Mouse (Mus musculus): ENCODE measurements around the gene Htra1. TPM values are rescaled to one million over a fixed set of nuclear protein-coding genes. Genes with fewer than 3 reads are reported as not detected.
A peak's percentile ranks its signal among the peaks of the same experiment; 100 is the strongest.

Htra1 gene
- polyA plus RNA-seq, 1 experiment, result 171 TPM

DNA sequence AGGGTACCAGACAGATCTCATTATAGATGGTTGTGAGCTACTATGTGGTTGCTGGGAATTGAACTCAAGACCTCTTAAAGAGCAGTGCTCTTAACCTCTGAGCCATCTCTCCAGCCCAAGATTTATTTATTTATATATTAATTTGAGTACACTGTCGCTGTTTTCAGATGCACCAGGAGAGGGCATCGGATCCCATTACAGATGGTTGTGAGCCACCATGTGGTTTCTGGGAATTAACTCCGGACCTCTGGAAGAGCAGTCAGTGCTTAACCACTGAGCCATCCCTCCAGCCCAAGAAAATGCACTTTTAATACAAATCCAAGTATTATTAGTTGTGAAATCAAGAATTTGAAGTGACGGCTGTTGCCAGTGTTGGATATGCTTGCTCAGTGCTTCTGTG lies 37.5 kb upstream of the Htra1 start:
- TF ChIP-seq POLR2A (IDR thresholded peaks at IDR 0.05; ENCODE audit: extremely low read depth, insufficient read depth, low read length) (no peak), CTCF (IDR thresholded peaks at IDR 0.05; ENCODE audit: extremely low read depth, insufficient read depth, low read length) (no peak)
- Histone ChIP-seq H3K27ac (ENCODE audit: insufficient read depth, low read length) (no peak overlapping the region), H3K4me3 (ENCODE audit: insufficient read depth, low read length) (no peak overlapping the region), H3K4me1 (ENCODE audit: control insufficient read depth, insufficient read depth, low read length) (peaks cover 5% of the 10 kb centered on the region; the same call in 1 of the 2 replicates)

DNA sequence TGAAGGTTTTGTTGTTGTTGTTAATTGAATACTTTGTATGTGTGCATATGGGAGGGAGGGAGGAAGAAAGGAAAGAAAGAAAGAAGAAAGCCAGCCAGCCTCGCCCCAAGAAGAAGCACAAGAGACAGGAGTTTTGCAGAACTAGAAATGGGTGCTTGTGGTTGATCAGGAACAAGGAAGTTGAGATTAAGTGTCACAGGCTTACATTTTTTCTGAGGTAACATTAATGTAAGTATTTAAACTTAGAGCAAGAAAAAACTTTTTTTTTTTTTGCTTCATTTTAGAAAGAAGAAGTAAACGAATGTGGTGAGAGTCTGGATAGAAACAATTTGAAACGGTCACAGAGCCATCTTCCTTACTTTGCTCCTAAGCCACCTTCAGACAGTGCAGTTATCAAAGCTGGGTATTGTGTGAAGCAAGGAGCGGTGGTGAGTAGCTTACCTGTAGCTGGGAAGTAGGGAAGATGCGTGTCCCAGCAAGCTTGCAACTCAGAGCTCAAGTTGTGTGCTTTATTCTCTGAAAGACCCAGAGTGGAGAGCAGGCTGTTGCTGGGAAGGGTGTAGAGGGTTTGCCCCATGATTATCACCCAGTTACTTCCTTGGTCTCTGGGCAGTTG lies 35.6 kb upstream of the Htra1 start:
- no peak for TF ChIP-seq CTCF (IDR thresholded peaks at IDR 0.05; ENCODE audit: extremely low read depth, insufficient read depth, low read length)
- H3K27ac ChIP-seq (ENCODE audit: insufficient read depth, low read length), result no peak overlapping the region
- H3K4me3 ChIP-seq (ENCODE audit: insufficient read depth, low read length), result no peak overlapping the region
- H3K4me1 ChIP-seq (ENCODE audit: control insufficient read depth, insufficient read depth, low read length), result peaks cover 6% of the 10 kb centered on the region

DNA sequence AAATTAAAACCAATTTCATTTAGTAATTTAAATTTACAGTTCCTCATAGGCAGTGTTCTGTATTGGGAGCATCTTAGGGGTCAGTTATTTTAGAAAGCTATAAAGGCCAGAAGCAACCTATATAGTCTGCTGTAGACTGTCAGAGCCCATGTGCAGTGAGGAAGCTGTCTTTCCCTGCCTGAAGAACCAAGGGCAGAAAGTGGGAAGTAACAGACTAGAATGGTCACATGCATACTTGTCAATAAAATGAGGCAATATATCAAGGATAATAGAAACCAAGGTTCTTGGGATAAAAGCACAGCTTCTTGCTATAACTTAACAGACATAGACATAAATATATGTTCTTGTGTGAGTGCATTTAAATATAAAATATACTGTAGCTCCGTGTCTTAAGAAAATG lies 33.0 kb upstream of the Htra1 start:
- Histone ChIP-seq H3K4me1 (ENCODE audit: control insufficient read depth, insufficient read depth, low read length) (peaks cover 3% of the 10 kb centered on the region; the same call in 1 of the 2 replicates), H3K4me3 (ENCODE audit: insufficient read depth, low read length) (no peak overlapping the region), H3K27ac (ENCODE audit: insufficient read depth, low read length) (no peak overlapping the region)
- TF ChIP-seq POLR2A (IDR thresholded peaks at IDR 0.05; ENCODE audit: extremely low read depth, insufficient read depth, low read length) (no peak), CTCF (IDR thresholded peaks at IDR 0.05; ENCODE audit: extremely low read depth, insufficient read depth, low read length) (no peak)

GRCm38 (mm10) chr7:130903505-130904074 lies 32.3 kb upstream of the Htra1 start:
- Histone ChIP-seq H3K4me3 (ENCODE audit: insufficient read depth, low read length) (no peak overlapping the region), H3K4me1 (ENCODE audit: control insufficient read depth, insufficient read depth, low read length) (peaks cover 3% of the 10 kb centered on the region; the same call in 1 of the 2 replicates), H3K27ac (ENCODE audit: insufficient read depth, low read length) (no peak overlapping the region)
- no peak for TF ChIP-seq CTCF (IDR thresholded peaks at IDR 0.05; ENCODE audit: extremely low read depth, insufficient read depth, low read length)
- no peak for TF ChIP-seq POLR2A (IDR thresholded peaks at IDR 0.05; ENCODE audit: extremely low read depth, insufficient read depth, low read length)

DNA sequence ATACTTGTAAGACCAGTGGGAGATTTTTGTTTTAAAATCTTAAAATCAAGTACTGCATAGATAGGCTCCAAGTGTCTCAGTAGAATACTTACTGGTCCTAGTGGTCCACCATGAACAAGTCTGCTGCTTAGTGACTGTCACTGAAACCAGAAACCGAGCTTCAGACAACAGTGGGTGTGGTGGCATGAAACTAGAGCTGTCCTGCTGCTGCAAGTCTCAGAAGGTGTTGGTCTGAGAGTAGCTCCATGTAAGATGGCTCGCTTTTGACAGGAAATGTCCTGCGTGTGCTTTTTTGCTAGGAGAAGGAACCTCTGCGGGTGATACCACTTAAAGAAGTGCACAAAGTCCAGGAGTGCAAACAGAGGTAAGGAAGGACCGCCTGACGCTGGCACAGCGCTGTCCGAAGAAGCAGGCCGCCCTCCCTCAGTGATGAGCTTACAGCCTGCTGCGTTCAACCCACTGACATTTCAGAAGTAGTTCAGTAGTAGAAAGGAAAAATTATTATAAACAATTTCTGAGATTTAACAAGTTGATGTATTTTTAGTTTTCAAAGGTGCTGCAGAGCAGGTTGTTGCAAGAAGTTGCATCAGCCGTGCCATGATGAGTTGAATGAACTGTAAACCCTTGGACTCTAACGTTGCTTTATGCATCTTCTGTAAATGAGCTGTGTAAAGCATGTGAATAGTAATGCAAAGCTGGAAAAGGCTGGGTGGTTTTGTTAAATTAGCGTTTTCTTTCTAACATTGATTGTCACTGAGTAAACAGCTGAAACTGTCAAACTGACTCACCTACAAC lies 31.1 kb upstream of the Htra1 start:
- no peak overlapping the region for H3K4me3 ChIP-seq (ENCODE audit: insufficient read depth, low read length)
- no peak overlapping the region for H3K27ac ChIP-seq (ENCODE audit: insufficient read depth, low read length)
- H3K4me1 ChIP-seq (ENCODE audit: control insufficient read depth, insufficient read depth, low read length), result peaks cover 3% of the 10 kb centered on the region; the same call in 1 of the 2 replicates
- TF ChIP-seq CTCF (IDR thresholded peaks at IDR 0.05; ENCODE audit: extremely low read depth, insufficient read depth, low read length), result no peak
- no peak for TF ChIP-seq POLR2A (IDR thresholded peaks at IDR 0.05; ENCODE audit: extremely low read depth, insufficient read depth, low read length)

DNA sequence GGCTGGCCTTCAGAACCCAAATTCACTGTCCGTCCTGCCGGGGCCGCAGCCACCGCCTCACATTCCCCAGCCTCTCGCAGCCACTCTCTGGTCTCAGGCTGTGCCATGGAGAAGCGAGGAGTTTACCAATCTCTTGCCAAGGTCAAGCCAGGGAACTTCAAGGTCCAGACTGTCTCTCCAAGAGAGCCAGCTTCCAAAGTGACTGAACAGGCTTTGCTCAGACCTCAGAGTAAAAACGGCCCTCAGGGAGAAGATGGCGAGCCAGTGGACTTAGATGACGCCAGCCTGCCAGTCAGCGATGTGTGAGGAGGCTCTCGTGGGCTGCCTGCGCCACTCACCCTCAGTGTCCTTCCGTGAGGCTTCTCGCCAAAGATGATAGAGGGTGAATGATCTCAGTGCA lies 25.1 kb upstream of the Htra1 start:
- Histone ChIP-seq H3K27ac (ENCODE audit: insufficient read depth, low read length) (0 out of 2 replicates have a peak overlapping the region, but pooled peaks have one; percentile 1), H3K4me1 (ENCODE audit: control insufficient read depth, insufficient read depth, low read length) (no peaks in the 10 kb centered on the region), H3K4me3 (ENCODE audit: insufficient read depth, low read length) (no peak overlapping the region)
- TF ChIP-seq POLR2A (IDR thresholded peaks at IDR 0.05; ENCODE audit: extremely low read depth, insufficient read depth, low read length), result no peak
- no peak for TF ChIP-seq CTCF (IDR thresholded peaks at IDR 0.05; ENCODE audit: extremely low read depth, insufficient read depth, low read length)

GRCm38 (mm10) chr7:130914693-130915363 lies 21.1 kb upstream of the Htra1 start:
- Histone ChIP-seq H3K4me1 (ENCODE audit: control insufficient read depth, insufficient read depth, low read length) (no peaks in the 10 kb centered on the region), H3K27ac (ENCODE audit: insufficient read depth, low read length) (no peak overlapping the region), H3K4me3 (ENCODE audit: insufficient read depth, low read length) (no peak overlapping the region)
- TF ChIP-seq POLR2A (IDR thresholded peaks at IDR 0.05; ENCODE audit: extremely low read depth, insufficient read depth, low read length), result no peak
- peak; percentile 30; the same call in 1 of the 2 replicates for TF ChIP-seq CTCF (IDR thresholded peaks at IDR 0.05; ENCODE audit: extremely low read depth, insufficient read depth, low read length)

DNA sequence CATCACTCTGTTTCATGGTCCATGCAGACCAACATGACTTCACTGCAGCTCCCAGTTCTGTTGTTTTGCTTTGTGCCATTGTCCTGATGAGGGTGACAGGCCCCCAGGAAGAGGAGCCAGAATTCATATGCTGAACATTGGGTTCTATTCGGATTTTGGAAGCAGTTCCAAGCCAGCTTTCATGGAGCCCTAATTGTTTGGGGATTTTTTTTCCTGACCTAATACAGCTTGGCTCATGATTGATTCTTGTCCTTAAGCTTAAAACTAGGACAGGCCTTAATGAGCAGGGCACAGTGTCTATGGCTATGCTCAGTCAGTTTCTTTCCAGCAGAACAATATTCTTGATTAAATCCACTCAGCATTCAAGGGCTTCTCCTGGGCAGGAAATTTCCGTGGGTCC lies 17.7 kb upstream of the Htra1 start:
- peak overlapping the region; percentile 41; the same call in 1 of the 2 replicates for H3K27ac ChIP-seq (ENCODE audit: insufficient read depth, low read length)
- no peak overlapping the region for H3K4me3 ChIP-seq (ENCODE audit: insufficient read depth, low read length)
- H3K4me1 ChIP-seq (ENCODE audit: control insufficient read depth, insufficient read depth, low read length), result no peaks in the 10 kb centered on the region
- TF ChIP-seq CTCF (IDR thresholded peaks at IDR 0.05; ENCODE audit: extremely low read depth, insufficient read depth, low read length) (no peak), POLR2A (IDR thresholded peaks at IDR 0.05; ENCODE audit: extremely low read depth, insufficient read depth, low read length) (no peak)

DNA sequence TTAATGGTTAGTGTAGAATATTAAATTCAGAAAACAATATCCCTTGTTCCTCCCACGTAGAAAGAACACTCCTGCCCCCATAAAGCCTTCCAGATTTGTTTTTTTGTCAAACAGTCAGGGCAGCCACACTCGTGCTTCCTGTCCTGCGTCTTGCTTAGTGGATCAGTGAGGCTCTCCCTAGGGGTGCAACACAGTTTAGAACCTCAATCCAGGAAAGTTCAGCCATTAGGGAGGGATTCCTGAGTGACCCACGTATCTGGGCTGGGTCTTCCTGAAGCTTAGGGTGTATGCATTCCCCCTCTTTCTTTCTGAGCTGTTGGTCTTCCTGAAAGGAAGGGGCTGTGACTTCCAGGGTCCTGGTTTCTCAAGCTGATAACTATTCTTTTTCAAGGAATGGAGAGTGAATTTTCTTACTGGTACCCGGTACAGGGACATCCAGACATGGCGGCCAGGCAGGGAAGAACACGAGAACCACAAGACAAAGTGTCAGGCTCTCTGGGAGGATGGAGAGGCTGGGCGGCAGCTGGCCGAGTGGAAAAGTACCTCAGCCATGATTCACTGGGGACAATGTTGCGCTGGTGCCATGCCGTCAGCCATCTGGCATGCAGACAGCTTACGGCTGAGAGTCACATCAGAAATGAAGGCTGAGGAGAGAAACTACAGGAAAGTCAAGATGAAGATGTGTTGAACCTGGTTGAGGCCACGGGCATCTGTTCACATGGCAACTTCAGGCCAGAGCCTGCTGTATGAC lies 12.8 kb upstream of the Htra1 start:
- TF ChIP-seq POLR2A (IDR thresholded peaks at IDR 0.05; ENCODE audit: extremely low read depth, insufficient read depth, low read length) (no peak), CTCF (IDR thresholded peaks at IDR 0.05; ENCODE audit: extremely low read depth, insufficient read depth, low read length) (no peak)
- Histone ChIP-seq H3K27ac (ENCODE audit: insufficient read depth, low read length) (no peak overlapping the region), H3K4me1 (ENCODE audit: control insufficient read depth, insufficient read depth, low read length) (no peaks in the 10 kb centered on the region), H3K4me3 (ENCODE audit: insufficient read depth, low read length) (no peak overlapping the region)
